Mouse (Mus musculus): ENCODE data around the gene Dlat.
"Not testable (repeated sequence)": the region's sequence is repeated elsewhere in the genome, so short reads cannot be mapped to it uniquely, and the experiment has no call there.

Gene Dlat

GRCm38 (mm10) chr9:50664826-50665225, 5.2 kb upstream of the Dlat start:
- in situ Hi-C loops (cut with MboI, MseI), result no loop called here

- in situ Hi-C loops (cut with MboI, MseI), result no loop called here
Observed at GRCm38 (mm10) chr9:50660431-50660830, 851 bp upstream of the Dlat start.

DNA sequence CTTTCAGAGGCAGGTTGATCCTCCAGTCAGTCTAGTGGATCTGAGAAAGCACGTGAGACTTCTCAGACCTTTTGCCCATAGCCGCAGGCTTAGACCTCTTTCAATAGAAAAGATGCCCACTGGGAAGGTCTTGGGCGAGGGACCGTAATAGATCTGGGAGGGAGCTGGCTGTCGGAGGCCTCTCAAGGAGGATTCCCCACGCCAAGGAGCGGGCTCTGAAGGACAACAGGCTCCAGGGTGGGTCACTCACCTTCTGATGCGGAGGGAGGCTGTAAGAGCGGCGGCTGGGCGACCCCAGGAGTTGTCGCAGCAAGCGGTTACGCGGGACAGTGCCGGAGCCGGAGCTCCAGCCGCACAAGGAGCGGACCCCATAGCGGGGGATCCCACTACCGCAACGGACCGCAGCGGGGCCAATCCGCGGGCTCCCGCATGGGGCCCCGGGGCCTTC, 615 bp downstream of the Dlat start:
- in situ Hi-C loops (cut with MboI, MseI), result loop anchor here (5.0 kb wide), 1 partner anchor 37 kb away; no protein-coding TSS in a partner anchor

- in situ Hi-C loops (cut with MboI, MseI), result loop anchor here (5.0 kb wide), 1 partner anchor 36 kb away; no protein-coding TSS in a partner anchor
Observed at GRCm38 (mm10) chr9:50658391-50658790, 1.2 kb downstream of the Dlat start.

- in situ Hi-C loops (cut with MboI, MseI), result no loop called here
Observed at GRCm38 (mm10) chr9:50650503-50650902, 9.1 kb downstream of the Dlat start.

- in situ Hi-C loops (cut with MboI, MseI), result loop anchor here (10.0 kb wide), 1 partner anchor 1732 kb away; the partner anchor contains the start of gene Htr3a
Observed at GRCm38 (mm10) chr9:50646826-50647370, 12.7 kb downstream of the Dlat start.

GRCm38 (mm10) chr9:50634270-50634669, 25.3 kb downstream of the Dlat start:
- in situ Hi-C loops (cut with MboI, MseI), result no loop called here

DNA sequence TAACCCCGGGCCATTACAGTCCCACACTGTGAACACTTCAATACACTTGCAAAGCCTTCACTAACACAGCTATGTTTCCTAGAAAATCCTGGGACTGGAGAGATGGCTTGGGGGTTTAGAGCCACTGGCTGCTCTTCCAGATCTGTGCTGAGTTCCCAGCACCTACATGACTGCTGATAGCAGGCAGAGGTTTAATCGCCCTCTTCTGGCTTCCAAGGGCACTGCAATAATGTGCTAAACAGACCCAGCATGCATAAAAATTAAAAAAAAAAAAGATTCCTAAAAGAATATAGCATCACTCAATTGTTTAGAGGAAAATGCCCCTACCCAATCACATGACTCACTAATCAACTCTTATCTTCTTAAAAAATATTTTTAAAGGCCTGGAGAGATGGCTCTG, 26.5 kb downstream of the Dlat start:
- in situ Hi-C loops (cut with MboI, MseI), result no loop called here

- in situ Hi-C loops (cut with MboI, MseI), result no loop called here
Observed at GRCm38 (mm10) chr9:50632016-50632688, 27.4 kb downstream of the Dlat start.

- in situ Hi-C loops (cut with MboI, MseI), result not testable (repeated sequence)
Observed at GRCm38 (mm10) chr9:50630903-50631302, 28.7 kb downstream of the Dlat start.

GRCm38 (mm10) chr9:50617794-50618330, 41.7 kb downstream of the Dlat start:
- in situ Hi-C loops (cut with MboI, MseI), result loop anchor here (25.0 kb wide), 1 partner anchor 1556 kb away; the partner anchor contains the start of gene Zw10

DNA sequence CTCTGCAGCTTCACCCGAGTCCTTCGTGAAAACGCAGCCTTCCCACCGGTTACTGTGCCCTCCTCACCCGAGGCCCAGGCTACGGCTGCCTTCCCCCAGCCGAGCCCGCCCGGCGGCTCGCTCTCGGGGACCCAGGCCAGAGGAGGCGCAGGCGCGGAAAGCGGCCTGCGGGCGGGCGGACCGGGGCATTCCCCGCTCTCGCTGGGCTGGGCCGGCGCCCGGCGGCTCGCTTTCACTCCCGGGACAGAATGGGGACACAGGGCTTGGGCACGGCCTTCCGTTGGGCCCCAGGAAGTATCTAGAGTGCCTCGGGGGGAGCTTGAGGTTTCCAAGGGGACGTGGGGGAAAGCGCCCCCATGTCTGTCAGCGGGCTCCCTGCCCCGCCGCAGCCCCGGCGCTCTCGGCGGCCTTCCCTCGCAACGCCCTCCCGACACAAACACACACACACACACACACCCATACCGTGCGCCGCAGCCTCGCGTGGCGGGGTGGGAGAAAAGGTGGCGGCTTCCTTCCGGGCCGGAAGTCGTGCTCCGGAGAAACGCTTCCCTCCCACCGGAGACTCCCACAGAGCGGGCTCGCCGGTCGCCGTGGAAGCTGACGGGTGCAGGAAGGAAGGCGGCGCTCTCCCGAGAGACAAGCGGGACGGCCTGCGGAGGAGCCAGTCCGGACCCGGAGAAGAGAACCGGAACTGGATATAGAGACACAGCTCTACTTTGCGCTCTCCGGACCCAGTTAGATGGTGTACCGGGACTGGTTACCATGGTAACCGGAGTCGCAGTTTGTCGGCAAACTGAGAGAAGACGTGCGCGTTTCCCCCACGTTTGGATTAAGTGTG, 42.6 kb downstream of the Dlat start, which contains the start of the genes Pih1d2 and Nkapd1:
Gene Pih1d2 (plus strand): TSS at position 556 of the 838 bp plus-strand sequence.
Gene Nkapd1 (minus strand): TSS at position 699 of the 838 bp plus-strand sequence.
- in situ Hi-C loops (cut with MboI, MseI), result loop anchor here (25.0 kb wide), 1 partner anchor 1555 kb away; the partner anchor contains the start of gene Zw10

- in situ Hi-C loops (cut with MboI, MseI), result loop anchor here (25.0 kb wide), 1 partner anchor 1554 kb away; the partner anchor contains the start of gene Zw10
Observed at GRCm38 (mm10) chr9:50616161-50616560, 43.4 kb downstream of the Dlat start.

GRCm38 (mm10) chr9:50612115-50612514, 47.5 kb downstream of the Dlat start:
- in situ Hi-C loops (cut with MboI, MseI), result loop anchor here (25.0 kb wide), 1 partner anchor 1550 kb away; the partner anchor contains the start of gene Zw10

- in situ Hi-C loops (cut with MboI, MseI), result loop anchor here (25.0 kb wide), 1 partner anchor 1542 kb away; the partner anchor contains the start of gene Zw10
Observed at GRCm38 (mm10) chr9:50604338-50604737, 55.2 kb downstream of the Dlat start.

- in situ Hi-C loops (cut with MboI, MseI), result loop anchor here (25.0 kb wide), 1 partner anchor 1542 kb away; the partner anchor contains the start of gene Zw10
Observed at GRCm38 (mm10) chr9:50603998-50604324, 55.6 kb downstream of the Dlat start.

DNA sequence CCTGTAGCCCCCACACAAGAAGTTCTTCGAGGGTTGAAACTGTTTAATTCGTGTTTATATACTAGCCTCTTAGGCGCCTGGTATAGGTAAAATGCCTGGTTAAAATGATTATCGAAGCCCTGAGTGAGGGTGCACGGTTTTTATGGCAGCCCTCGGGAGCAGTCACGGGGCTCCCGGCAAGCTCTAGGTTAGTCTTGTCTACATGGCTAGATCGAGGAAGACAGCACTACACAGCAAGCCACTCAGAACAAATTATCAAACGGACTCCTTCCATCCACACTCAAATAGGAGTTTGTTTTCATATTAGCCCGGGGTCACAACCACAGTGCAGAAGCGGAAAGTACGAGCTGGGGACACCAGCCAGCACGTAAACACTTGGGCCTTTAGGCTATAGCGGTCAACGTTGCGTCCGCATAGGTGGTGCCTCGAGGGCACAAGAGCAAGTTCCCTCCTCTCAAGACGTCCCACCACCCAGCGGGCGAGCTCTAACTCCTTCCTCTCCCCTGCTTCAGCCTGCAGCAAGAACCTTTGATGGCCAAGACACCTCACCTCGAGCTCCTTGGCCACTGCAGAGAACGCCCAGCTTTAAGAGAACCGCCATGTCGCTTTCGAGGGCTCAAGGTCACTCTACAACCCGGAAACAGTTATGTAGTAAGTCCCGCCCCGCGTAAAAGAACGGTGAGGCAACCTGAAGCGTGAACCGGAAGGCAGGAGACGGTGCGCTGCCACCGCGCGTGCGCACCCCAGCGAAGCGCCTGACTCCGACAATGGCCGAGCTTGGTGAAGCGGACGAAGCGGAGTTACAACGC, 56.2 kb downstream of the Dlat start, which contains the start of the genes Sdhd and Timm8b:
Gene Sdhd (minus strand): TSS at position 624 of the 809 bp plus-strand sequence.
Gene Timm8b (plus strand): TSS at position 722 of the 809 bp plus-strand sequence.
- in situ Hi-C loops (cut with MboI, MseI), result loop anchor here (25.0 kb wide), 1 partner anchor 1541 kb away; the partner anchor contains the start of gene Zw10

DNA sequence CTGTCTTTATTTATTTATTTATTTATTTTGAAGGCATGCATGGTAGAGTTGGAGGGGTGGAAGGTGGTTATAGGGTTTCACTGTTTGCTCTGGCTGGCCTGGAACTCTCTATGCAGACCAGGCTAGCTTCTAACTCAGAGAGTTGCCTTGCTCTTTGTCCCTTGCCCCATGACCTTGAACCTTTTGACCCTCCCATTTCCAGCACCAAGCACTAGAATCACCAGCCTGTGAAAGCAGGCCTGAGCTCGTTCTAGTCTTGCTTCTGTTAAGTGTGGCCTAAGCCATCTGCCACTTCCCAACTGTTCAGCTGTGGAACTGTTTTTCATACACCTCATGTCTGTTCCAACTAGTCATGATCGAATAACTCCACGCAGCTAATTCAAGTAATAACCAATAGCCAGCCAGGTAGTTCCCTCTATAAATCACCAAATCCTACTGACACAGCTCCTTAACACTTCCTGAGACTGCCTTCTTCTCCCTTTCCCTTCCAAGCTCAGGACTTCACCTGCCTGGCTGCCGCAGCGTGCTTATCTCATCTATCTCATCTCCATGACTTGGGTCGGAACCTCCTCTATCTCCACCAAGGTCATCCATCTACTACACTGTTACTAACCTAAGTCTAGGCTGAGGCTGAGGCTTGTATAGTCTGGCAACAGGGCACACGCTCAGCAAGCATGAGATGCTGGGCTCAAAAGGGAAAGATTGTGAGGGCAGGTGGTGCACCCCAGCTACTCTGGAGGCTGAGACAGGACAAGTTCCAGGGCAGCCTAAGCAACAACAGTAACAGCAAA, 57.3 kb downstream of the Dlat start:
- in situ Hi-C loops (cut with MboI, MseI), result loop anchor here (25.0 kb wide), 1 partner anchor 1540 kb away; the partner anchor contains the start of gene Zw10

DNA sequence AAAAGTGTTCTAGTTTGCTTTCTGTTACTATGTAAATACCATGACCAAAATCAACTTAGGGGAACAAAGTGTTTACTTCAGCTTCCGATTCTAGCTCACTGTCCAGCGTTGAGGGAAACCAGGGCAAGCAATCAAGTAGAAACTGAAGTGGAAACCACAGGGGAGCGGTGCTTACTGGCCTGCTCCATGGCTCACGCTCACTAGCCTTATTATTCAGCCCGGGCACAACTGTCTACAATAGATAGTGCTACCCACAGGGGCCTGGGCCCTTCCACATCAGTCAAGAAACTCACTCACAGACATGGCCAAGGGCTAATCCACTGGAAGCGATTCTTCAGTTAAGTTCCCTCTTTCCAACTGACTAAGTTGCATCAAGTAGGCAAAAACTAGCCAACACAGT, 58.0 kb downstream of the Dlat start:
- in situ Hi-C loops (cut with MboI, MseI), result loop anchor here (25.0 kb wide), 1 partner anchor 1539 kb away; the partner anchor contains the start of gene Zw10

Data from T-helper 1 cell (primary cell).